Mouse (Mus musculus): ENCODE measurements around the gene Mkln1. TPM values are rescaled to one million over a fixed set of nuclear protein-coding genes. Genes with fewer than 3 reads are reported as not detected.
A peak's percentile ranks its signal among the peaks of the same experiment; 100 is the strongest.

Mkln1 gene
- polyA plus RNA-seq, 1 experiment = 67.4 TPM

- Histone ChIP-seq H3K4me2 (ENCODE audit: low read depth) (no peak overlapping the region), H3ac (ENCODE audit: control insufficient read depth, insufficient read length) (no peak overlapping the region), H3K36me3 (ENCODE audit: control insufficient read depth, insufficient read depth) (no peaks in the 10 kb centered on the region), H3K79me2 (ENCODE audit: control insufficient read depth, insufficient read depth) (no peaks in the 10 kb centered on the region), H3K27me3 (ENCODE audit: control insufficient read depth, insufficient read depth, insufficient read length) (no peaks in the 10 kb centered on the region), H3K4me3 (no peak overlapping the region)
- TF ChIP-seq SRF (IDR thresholded peaks at IDR 0.05; ENCODE audit: control insufficient read depth, insufficient read length, low read depth) (no peak), MAX (IDR thresholded peaks at IDR 0.05; ENCODE audit: low read depth) (no peak), POLR2AphosphoS2 (IDR thresholded peaks at IDR 0.05; ENCODE audit: insufficient read length, low read depth) (no peak), TCF3 (IDR thresholded peaks at IDR 0.05; ENCODE audit: insufficient read length, low read depth) (no peak), E2F4 (IDR thresholded peaks at IDR 0.05; ENCODE audit: insufficient read depth) (no peak), REST (IDR thresholded peaks at IDR 0.05; ENCODE audit: insufficient read depth, insufficient read length) (no peak), CEBPB (IDR thresholded peaks at IDR 0.05; ENCODE audit: insufficient read depth, poor library complexity, severe bottlenecking) (no peak), POLR2A (IDR thresholded peaks at IDR 0.05; ENCODE audit: insufficient read length, low read depth) (no peak), TCF12 (IDR thresholded peaks at IDR 0.05; ENCODE audit: insufficient read depth, poor library complexity, severe bottlenecking) (no peak), MYOD1 (IDR thresholded peaks at IDR 0.05; ENCODE audit: control insufficient read depth in 1 of 3, insufficient read length in 2 of 3, low read depth in 2 of 3) (no peak), USF1 (IDR thresholded peaks at IDR 0.05; ENCODE audit: low read depth) (no peak), MYOG (IDR thresholded peaks at IDR 0.05; ENCODE audit: control insufficient read depth in 1 of 3, insufficient read depth in 1 of 3, insufficient read length in 2 of 3, low read depth in 2 of 3) (no peak)
Measured at GRCm38 (mm10) chr6:31538112-31538511, 139.6 kb downstream of the Mkln1 start.

GRCm38 (mm10) chr6:31540018-31540417 is 141.5 kb downstream of the Mkln1 start:
- Histone ChIP-seq H3ac (ENCODE audit: control insufficient read depth, insufficient read length) (no peak overlapping the region), H3K27me3 (ENCODE audit: control insufficient read depth, insufficient read depth, insufficient read length) (no peaks in the 10 kb centered on the region), H3K4me2 (ENCODE audit: low read depth) (no peak overlapping the region), H3K79me2 (ENCODE audit: control insufficient read depth, insufficient read depth) (no peaks in the 10 kb centered on the region), H3K4me3 (no peak overlapping the region), H3K36me3 (ENCODE audit: control insufficient read depth, insufficient read depth) (no peaks in the 10 kb centered on the region)
- TF ChIP-seq E2F4 (IDR thresholded peaks at IDR 0.05; ENCODE audit: insufficient read depth) (no peak), POLR2A (IDR thresholded peaks at IDR 0.05; ENCODE audit: insufficient read length, low read depth) (no peak), TCF3 (IDR thresholded peaks at IDR 0.05; ENCODE audit: insufficient read length, low read depth) (no peak), USF1 (IDR thresholded peaks at IDR 0.05; ENCODE audit: low read depth) (no peak), MYOG (IDR thresholded peaks at IDR 0.05; ENCODE audit: control insufficient read depth in 1 of 3, insufficient read depth in 1 of 3, insufficient read length in 2 of 3, low read depth in 2 of 3) (no peak), POLR2AphosphoS2 (IDR thresholded peaks at IDR 0.05; ENCODE audit: insufficient read length, low read depth) (no peak), REST (IDR thresholded peaks at IDR 0.05; ENCODE audit: insufficient read depth, insufficient read length) (no peak), SRF (IDR thresholded peaks at IDR 0.05; ENCODE audit: control insufficient read depth, insufficient read length, low read depth) (no peak), MYOD1 (IDR thresholded peaks at IDR 0.05; ENCODE audit: control insufficient read depth in 1 of 3, insufficient read length in 2 of 3, low read depth in 2 of 3) (no peak), TCF12 (IDR thresholded peaks at IDR 0.05; ENCODE audit: insufficient read depth, poor library complexity, severe bottlenecking) (no peak), MAX (IDR thresholded peaks at IDR 0.05; ENCODE audit: low read depth) (no peak), CEBPB (IDR thresholded peaks at IDR 0.05; ENCODE audit: insufficient read depth, poor library complexity, severe bottlenecking) (no peak)

GRCm38 (mm10) chr6:31544318-31544717 is 145.8 kb downstream of the Mkln1 start:
- Histone ChIP-seq H3K27me3 (ENCODE audit: control insufficient read depth, insufficient read depth, insufficient read length) (no peaks in the 10 kb centered on the region), H3K36me3 (ENCODE audit: control insufficient read depth, insufficient read depth) (no peaks in the 10 kb centered on the region), H3K4me3 (no peak overlapping the region), H3ac (ENCODE audit: control insufficient read depth, insufficient read length) (no peak overlapping the region), H3K79me2 (ENCODE audit: control insufficient read depth, insufficient read depth) (no peaks in the 10 kb centered on the region), H3K4me2 (ENCODE audit: low read depth) (no peak overlapping the region)
- TF ChIP-seq POLR2AphosphoS2 (IDR thresholded peaks at IDR 0.05; ENCODE audit: insufficient read length, low read depth) (no peak), MAX (IDR thresholded peaks at IDR 0.05; ENCODE audit: low read depth) (no peak), USF1 (IDR thresholded peaks at IDR 0.05; ENCODE audit: low read depth) (no peak), TCF3 (IDR thresholded peaks at IDR 0.05; ENCODE audit: insufficient read length, low read depth) (no peak)

- Histone ChIP-seq H3K4me3 (no peak overlapping the region), H3K4me2 (ENCODE audit: low read depth) (no peak overlapping the region)
Measured at GRCm38 (mm10) chr6:31549361-31550051, 151.0 kb downstream of the Mkln1 start.

More at GRCm38 (mm10) chr6:31549361-31550051, 151.0 kb downstream of the Mkln1 start:
- H3ac ChIP-seq (ENCODE audit: control insufficient read depth, insufficient read length) = no peak overlapping the region
- H3K27me3 ChIP-seq (ENCODE audit: control insufficient read depth, insufficient read depth, insufficient read length) = no peaks in the 10 kb centered on the region
- H3K36me3 ChIP-seq (ENCODE audit: control insufficient read depth, insufficient read depth) = no peaks in the 10 kb centered on the region
- TF ChIP-seq TCF12 (IDR thresholded peaks at IDR 0.05; ENCODE audit: insufficient read depth, poor library complexity, severe bottlenecking) (no peak), POLR2AphosphoS2 (IDR thresholded peaks at IDR 0.05; ENCODE audit: insufficient read length, low read depth) (no peak), MYOD1 (IDR thresholded peaks at IDR 0.05; ENCODE audit: control insufficient read depth in 1 of 3, insufficient read length in 2 of 3, low read depth in 2 of 3) (peak in 1 of 3 experiments; percentile 8), CEBPB (IDR thresholded peaks at IDR 0.05; ENCODE audit: insufficient read depth, poor library complexity, severe bottlenecking) (no peak), REST (IDR thresholded peaks at IDR 0.05; ENCODE audit: insufficient read depth, insufficient read length) (no peak), MYOG (IDR thresholded peaks at IDR 0.05; ENCODE audit: control insufficient read depth in 1 of 3, insufficient read depth in 1 of 3, insufficient read length in 2 of 3, low read depth in 2 of 3) (peak in 1 of 3 experiments; percentile 13)
- H3K79me2 ChIP-seq (ENCODE audit: control insufficient read depth, insufficient read depth) = no peaks in the 10 kb centered on the region
